Mouse (Mus musculus): ENCODE data around the gene Mctp2. TPM values are rescaled to one million over a fixed set of nuclear protein-coding genes. Genes with fewer than 3 reads are reported as not detected.

The Mctp2 gene
- polyA plus RNA-seq, 1 experiment from 2014 or later, result 0.19 TPM

GRCm38 (mm10) chr7:72145726-72146520 is 160.5 kb downstream of the Mctp2 start:
- WGBS, result 80% methylated on average over 17 of the region's 17 CpGs
- Histone ChIP-seq H3K4me2 (ENCODE audit: low read depth) (no peak overlapping the region), H3K27me3 (ENCODE audit: control insufficient read depth, insufficient read depth, low read length) (no peaks in the 10 kb centered on the region), H3K4me3 (ENCODE audit: low read depth, low read length) (no peak overlapping the region), H3K4me1 (ENCODE audit: control insufficient read depth, insufficient read depth, low read length) (no peaks in the 10 kb centered on the region), H3K27ac (ENCODE audit: low read depth, low read length) (no peak overlapping the region), H3K36me3 (ENCODE audit: control insufficient read depth, insufficient read depth, low read length) (no peaks in the 10 kb centered on the region), H3K9me3 (ENCODE audit: control insufficient read depth, low read length) (no peaks in the 10 kb centered on the region), H3K9ac (ENCODE audit: low read length) (no peak overlapping the region)
- ATAC-seq (ENCODE audit: insufficient read depth, low FRiP score, low TSS enrichment) (no peak), DNase-seq (ENCODE audit: low spot score) (no peak)

- no peak for ATAC-seq (ENCODE audit: insufficient read depth, low FRiP score, low TSS enrichment)
- 97% methylated on average over 4 of the region's 4 CpGs for WGBS
Measured at GRCm38 (mm10) chr7:72138701-72139100, 167.7 kb downstream of the Mctp2 start.

GRCm38 (mm10) chr7:72120986-72121385 is 185.4 kb downstream of the Mctp2 start:
- H3K36me3 ChIP-seq (ENCODE audit: control insufficient read depth, insufficient read depth, low read length), result no peaks in the 10 kb centered on the region
- ATAC-seq (ENCODE audit: insufficient read depth, low FRiP score, low TSS enrichment) (no peak), DNase-seq (ENCODE audit: low spot score) (no peak)
- H3K4me2 ChIP-seq (ENCODE audit: low read depth), result no peak overlapping the region
- no peak overlapping the region for H3K9ac ChIP-seq (ENCODE audit: low read length)
- WGBS, result 83% methylated on average over 7 of the region's 7 CpGs
- no peaks in the 10 kb centered on the region for H3K27me3 ChIP-seq (ENCODE audit: control insufficient read depth, insufficient read depth, low read length)
- H3K9me3 ChIP-seq (ENCODE audit: control insufficient read depth, low read length), result no peaks in the 10 kb centered on the region
- no peak overlapping the region for H3K27ac ChIP-seq (ENCODE audit: low read depth, low read length)
- H3K4me3 ChIP-seq (ENCODE audit: low read depth, low read length), result no peak overlapping the region
- H3K4me1 ChIP-seq (ENCODE audit: control insufficient read depth, insufficient read depth, low read length), result no peaks in the 10 kb centered on the region

More at GRCm38 (mm10) chr7:72138701-72139100, 167.7 kb downstream of the Mctp2 start:
- Histone ChIP-seq H3K36me3 (ENCODE audit: control insufficient read depth, insufficient read depth, low read length) (no peaks in the 10 kb centered on the region), H3K4me3 (ENCODE audit: low read depth, low read length) (no peak overlapping the region), H3K27ac (ENCODE audit: low read depth, low read length) (no peak overlapping the region), H3K4me1 (ENCODE audit: control insufficient read depth, insufficient read depth, low read length) (no peaks in the 10 kb centered on the region), H3K9ac (ENCODE audit: low read length) (no peak overlapping the region), H3K27me3 (ENCODE audit: control insufficient read depth, insufficient read depth, low read length) (no peaks in the 10 kb centered on the region), H3K4me2 (ENCODE audit: low read depth) (no peak overlapping the region), H3K9me3 (ENCODE audit: control insufficient read depth, low read length) (no peaks in the 10 kb centered on the region)
- no peak for DNase-seq (ENCODE audit: low spot score)

GRCm38 (mm10) chr7:72119713-72120112 is 186.7 kb downstream of the Mctp2 start:
- Histone ChIP-seq H3K4me2 (ENCODE audit: low read depth) (no peak overlapping the region), H3K9me3 (ENCODE audit: control insufficient read depth, low read length) (no peaks in the 10 kb centered on the region), H3K9ac (ENCODE audit: low read length) (no peak overlapping the region), H3K27me3 (ENCODE audit: control insufficient read depth, insufficient read depth, low read length) (no peaks in the 10 kb centered on the region), H3K4me1 (ENCODE audit: control insufficient read depth, insufficient read depth, low read length) (no peaks in the 10 kb centered on the region), H3K4me3 (ENCODE audit: low read depth, low read length) (no peak overlapping the region), H3K36me3 (ENCODE audit: control insufficient read depth, insufficient read depth, low read length) (no peaks in the 10 kb centered on the region), H3K27ac (ENCODE audit: low read depth, low read length) (no peak overlapping the region)
- ATAC-seq (ENCODE audit: insufficient read depth, low FRiP score, low TSS enrichment) (no peak), DNase-seq (ENCODE audit: low spot score) (no peak)
- 92% methylated on average over 3 of the region's 3 CpGs for WGBS

- H3K4me3 ChIP-seq (ENCODE audit: low read depth, low read length), result no peak overlapping the region
- DNase-seq (ENCODE audit: low spot score), result no peak
- no peaks in the 10 kb centered on the region for H3K36me3 ChIP-seq (ENCODE audit: control insufficient read depth, insufficient read depth, low read length)
- no peak overlapping the region for H3K4me2 ChIP-seq (ENCODE audit: low read depth)
- 88% methylated on average over 4 of the region's 4 CpGs for WGBS
- no peak overlapping the region for H3K27ac ChIP-seq (ENCODE audit: low read depth, low read length)
- H3K9me3 ChIP-seq (ENCODE audit: control insufficient read depth, low read length), result no peaks in the 10 kb centered on the region
- ATAC-seq (ENCODE audit: insufficient read depth, low FRiP score, low TSS enrichment), result no peak
- H3K9ac ChIP-seq (ENCODE audit: low read length), result no peak overlapping the region
- H3K4me1 ChIP-seq (ENCODE audit: control insufficient read depth, insufficient read depth, low read length), result no peaks in the 10 kb centered on the region
- no peaks in the 10 kb centered on the region for H3K27me3 ChIP-seq (ENCODE audit: control insufficient read depth, insufficient read depth, low read length)
Measured at GRCm38 (mm10) chr7:72117376-72118077, 188.9 kb downstream of the Mctp2 start.

GRCm38 (mm10) chr7:72115073-72115472 is 191.3 kb downstream of the Mctp2 start:
- no peak overlapping the region for H3K4me2 ChIP-seq (ENCODE audit: low read depth)
- no peak for ATAC-seq (ENCODE audit: insufficient read depth, low FRiP score, low TSS enrichment)
- no peaks in the 10 kb centered on the region for H3K36me3 ChIP-seq (ENCODE audit: control insufficient read depth, insufficient read depth, low read length)
- no peaks in the 10 kb centered on the region for H3K9me3 ChIP-seq (ENCODE audit: control insufficient read depth, low read length)
- no peak overlapping the region for H3K27ac ChIP-seq (ENCODE audit: low read depth, low read length)
- no peak overlapping the region for H3K4me3 ChIP-seq (ENCODE audit: low read depth, low read length)
- H3K9ac ChIP-seq (ENCODE audit: low read length), result no peak overlapping the region
- WGBS, result 96% methylated on average over 2 of the region's 2 CpGs
- H3K4me1 ChIP-seq (ENCODE audit: control insufficient read depth, insufficient read depth, low read length), result no peaks in the 10 kb centered on the region
- no peaks in the 10 kb centered on the region for H3K27me3 ChIP-seq (ENCODE audit: control insufficient read depth, insufficient read depth, low read length)
- no peak for DNase-seq (ENCODE audit: low spot score)

GRCm38 (mm10) chr7:72110578-72110977 is 195.8 kb downstream of the Mctp2 start:
- H3K9ac ChIP-seq (ENCODE audit: low read length), result no peak overlapping the region
- H3K4me1 ChIP-seq (ENCODE audit: control insufficient read depth, insufficient read depth, low read length), result no peaks in the 10 kb centered on the region
- H3K4me2 ChIP-seq (ENCODE audit: low read depth), result no peak overlapping the region
- WGBS, result 68% methylated on average over 6 of the region's 6 CpGs
- H3K36me3 ChIP-seq (ENCODE audit: control insufficient read depth, insufficient read depth, low read length), result no peaks in the 10 kb centered on the region
- H3K9me3 ChIP-seq (ENCODE audit: control insufficient read depth, low read length), result no peaks in the 10 kb centered on the region
- H3K27ac ChIP-seq (ENCODE audit: low read depth, low read length), result no peak overlapping the region
- no peak overlapping the region for H3K4me3 ChIP-seq (ENCODE audit: low read depth, low read length)
- no peaks in the 10 kb centered on the region for H3K27me3 ChIP-seq (ENCODE audit: control insufficient read depth, insufficient read depth, low read length)
- DNase-seq (ENCODE audit: low spot score), result no peak
- ATAC-seq (ENCODE audit: insufficient read depth, low FRiP score, low TSS enrichment), result no peak

- 89% methylated on average over 3 of the region's 3 CpGs for WGBS
- no peaks in the 10 kb centered on the region for H3K27me3 ChIP-seq (ENCODE audit: control insufficient read depth, insufficient read depth, low read length)
- DNase-seq (ENCODE audit: low spot score) (no peak), ATAC-seq (ENCODE audit: insufficient read depth, low FRiP score, low TSS enrichment) (no peak)
- H3K36me3 ChIP-seq (ENCODE audit: control insufficient read depth, insufficient read depth, low read length), result no peaks in the 10 kb centered on the region
- H3K4me3 ChIP-seq (ENCODE audit: low read depth, low read length), result no peak overlapping the region
- no peaks in the 10 kb centered on the region for H3K9me3 ChIP-seq (ENCODE audit: control insufficient read depth, low read length)
- no peak overlapping the region for H3K4me2 ChIP-seq (ENCODE audit: low read depth)
- H3K4me1 ChIP-seq (ENCODE audit: control insufficient read depth, insufficient read depth, low read length), result no peaks in the 10 kb centered on the region
- no peak overlapping the region for H3K9ac ChIP-seq (ENCODE audit: low read length)
- no peak overlapping the region for H3K27ac ChIP-seq (ENCODE audit: low read depth, low read length)
Measured at GRCm38 (mm10) chr7:72108639-72109399, 197.6 kb downstream of the Mctp2 start.

Data from neural tube, embryonic 11.5 days (tissue).